Mouse (Mus musculus) intestine, embryonic 15.5 days (tissue): ENCODE results near the gene Fibin. TPM values are rescaled to one million over a fixed set of nuclear protein-coding genes. Genes with fewer than 3 reads are reported as not detected.

Experiments used
- ATAC-seq: fragments of 200-750 bp; cut with Nextera tagmentation; 2 replicates; pipeline ENCODE4 v1.8.0; 2017; ENCODE audit warnings: moderate TSS enrichment, moderate library complexity
- H3K27ac ChIP-seq: fragments of 300-500 bp; sonication (generic); 2 replicates; pipeline ENCODE4 v1.5.1; 2015; ENCODE audit warnings: mild to moderate bottlenecking, inconsistent platforms
- H3K27me3 ChIP-seq: fragments of 300-500 bp; sonication (generic); replicated peaks from 2 replicates; pipeline ENCODE4 v1.6.1; 2015; ENCODE audit warnings: inconsistent platforms
- H3K36me3 ChIP-seq: fragments of 300-500 bp; sonication (generic); 2 replicates; pipeline ENCODE4 v1.6.1; 2015; ENCODE audit warnings: inconsistent platforms
- H3K4me1 ChIP-seq: fragments of 300-500 bp; sonication (generic); replicated peaks from 2 replicates; pipeline ENCODE4 v1.6.1; 2015; ENCODE audit warnings: inconsistent platforms
- H3K4me2 ChIP-seq: fragments of 300-500 bp; sonication (generic); replicated peaks from 2 replicates; pipeline ENCODE4 v1.6.1; 2015; ENCODE audit warnings: mild to moderate bottlenecking, inconsistent platforms
- H3K4me3 ChIP-seq: fragments of 300-500 bp; sonication (generic); replicated peaks from 2 replicates; pipeline ENCODE4 v1.5.1; 2015; ENCODE audit warnings: inconsistent platforms
- H3K9ac ChIP-seq: fragments of 300-500 bp; sonication (generic); 2 replicates; pipeline ENCODE4 v1.6.1; 2015; ENCODE audit warnings: inconsistent platforms
- H3K9me3 ChIP-seq: fragments of 300-500 bp; sonication (generic); 2 replicates; pipeline ENCODE4 v1.6.1; 2016; ENCODE audit warnings: inconsistent platforms
- WGBS: fragments of 180-500 bp; shearing (Covaris S2); methylation state at CpG from one replicate; pipeline ENCODE4 v1.1.7; 2015; 5-methylcytosine and 5-hydroxymethylcytosine counted together
- polyA plus RNA-seq: library from polyadenylated mRNA; unstranded; fragments of >200 nt; fragmentation: Nextera tagmentation; extraction: Ambion mirVana; gene quantifications from 2 replicates; pipeline ENCODE4 v1.2.1, GENCODE M21; 2015

The Fibin gene
- polyA plus RNA-seq, 1 experiment from 2014 or later, result 31.0 TPM

DNA sequence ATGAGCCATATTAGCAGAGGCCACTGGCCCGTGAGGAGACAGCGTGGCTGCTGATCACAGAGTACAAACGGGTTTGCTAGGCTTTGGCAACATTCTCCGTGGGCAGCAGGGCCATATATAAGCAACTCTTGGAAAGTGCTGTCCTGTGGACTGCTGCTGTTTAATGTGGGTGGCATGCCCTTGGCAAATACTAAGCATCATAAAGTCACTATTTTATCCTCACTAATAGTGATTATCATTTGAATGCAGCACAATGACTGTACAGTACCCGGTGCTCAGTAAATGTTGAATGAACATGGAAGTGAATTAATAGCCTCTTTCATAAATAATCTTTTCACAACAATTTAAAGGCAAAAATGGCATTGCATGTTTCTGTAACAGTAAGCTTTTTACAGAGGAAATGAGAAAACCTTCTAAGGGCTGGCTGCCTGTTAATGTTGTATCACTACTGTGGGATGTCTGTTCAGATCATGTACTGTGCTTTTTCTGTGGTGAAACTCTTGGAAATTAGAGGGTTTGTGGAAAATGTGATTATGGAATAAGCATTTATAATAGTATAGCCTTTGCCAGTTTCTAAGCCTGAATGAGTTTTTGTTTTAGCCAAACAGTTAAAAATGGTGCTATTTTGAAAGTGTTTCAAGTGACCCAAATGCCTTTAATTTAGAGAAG lies 9.5 kb downstream of the Fibin start:
- no peak overlapping the region for H3K4me3 ChIP-seq
- no peak overlapping the region for H3K9ac ChIP-seq
- no peak overlapping the region for H3K27ac ChIP-seq
- H3K27me3 ChIP-seq, result no peaks in the 10 kb centered on the region
- no peaks in the 10 kb centered on the region for H3K4me1 ChIP-seq
- H3K4me2 ChIP-seq, result no peak overlapping the region
- no peak for ATAC-seq
- WGBS, result 74% methylated on average over 5 of the region's 5 CpGs
- H3K9me3 ChIP-seq, result no peaks in the 10 kb centered on the region
- no peaks in the 10 kb centered on the region for H3K36me3 ChIP-seq

GRCm38 (mm10) chr2:110351843-110352251 lies 11.1 kb downstream of the Fibin start:
- H3K9me3 ChIP-seq, result no peaks in the 10 kb centered on the region
- no peak overlapping the region for H3K27ac ChIP-seq
- no peak overlapping the region for H3K9ac ChIP-seq
- no peak overlapping the region for H3K4me2 ChIP-seq
- H3K36me3 ChIP-seq, result no peaks in the 10 kb centered on the region
- no peaks in the 10 kb centered on the region for H3K4me1 ChIP-seq
- H3K27me3 ChIP-seq, result no peaks in the 10 kb centered on the region
- ATAC-seq, result no peak
- 66% methylated on average over 5 of the region's 5 CpGs for WGBS
- H3K4me3 ChIP-seq, result no peak overlapping the region

- no peak overlapping the region for H3K4me3 ChIP-seq
- no peaks in the 10 kb centered on the region for H3K4me1 ChIP-seq
- H3K4me2 ChIP-seq, result no peak overlapping the region
- WGBS, result 49% methylated on average over 1 of the region's 1 CpGs
- no peak overlapping the region for H3K9ac ChIP-seq
- H3K27me3 ChIP-seq, result no peaks in the 10 kb centered on the region
- no peaks in the 10 kb centered on the region for H3K9me3 ChIP-seq
- H3K36me3 ChIP-seq, result no peaks in the 10 kb centered on the region
- no peak overlapping the region for H3K27ac ChIP-seq
- no peak for ATAC-seq
Measured at GRCm38 (mm10) chr2:110351406-110351805, 11.6 kb downstream of the Fibin start.

DNA sequence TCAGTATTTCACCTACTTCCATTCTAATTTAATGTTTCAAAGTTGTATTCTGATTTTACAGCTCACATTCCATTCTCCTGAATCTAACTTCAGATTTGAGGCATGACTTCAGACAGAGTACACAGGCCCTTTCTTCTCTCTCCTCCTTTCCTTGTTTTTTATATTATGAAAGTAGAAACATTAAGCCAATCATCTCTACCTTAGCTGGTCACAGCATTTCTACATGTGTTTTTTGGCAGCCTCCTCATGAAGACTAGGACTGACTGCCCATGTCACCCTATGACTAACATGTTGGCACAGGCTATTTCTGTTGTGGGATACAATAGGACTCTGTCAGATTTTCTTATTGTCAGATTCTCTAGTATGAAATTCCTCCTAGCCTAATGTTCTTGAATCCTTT lies 34.0 kb downstream of the Fibin start:
- H3K9me3 ChIP-seq, result no peaks in the 10 kb centered on the region
- no peaks in the 10 kb centered on the region for H3K36me3 ChIP-seq
- H3K4me2 ChIP-seq, result no peak overlapping the region
- no peak for ATAC-seq
- H3K9ac ChIP-seq, result no peak overlapping the region
- H3K4me1 ChIP-seq, result no peaks in the 10 kb centered on the region
- H3K27ac ChIP-seq, result no peak overlapping the region
- H3K4me3 ChIP-seq, result no peak overlapping the region
- no peaks in the 10 kb centered on the region for H3K27me3 ChIP-seq

- no peak overlapping the region for H3K27ac ChIP-seq
- ATAC-seq, result no peak
- H3K36me3 ChIP-seq, result no peaks in the 10 kb centered on the region
- H3K9ac ChIP-seq, result no peak overlapping the region
- WGBS, result 78% methylated on average over 4 of the region's 4 CpGs
- H3K27me3 ChIP-seq, result no peaks in the 10 kb centered on the region
- no peaks in the 10 kb centered on the region for H3K4me1 ChIP-seq
- H3K4me3 ChIP-seq, result no peak overlapping the region
- no peak overlapping the region for H3K4me2 ChIP-seq
- H3K9me3 ChIP-seq, result no peaks in the 10 kb centered on the region
Measured at GRCm38 (mm10) chr2:110319949-110320348, 43.0 kb downstream of the Fibin start.

DNA sequence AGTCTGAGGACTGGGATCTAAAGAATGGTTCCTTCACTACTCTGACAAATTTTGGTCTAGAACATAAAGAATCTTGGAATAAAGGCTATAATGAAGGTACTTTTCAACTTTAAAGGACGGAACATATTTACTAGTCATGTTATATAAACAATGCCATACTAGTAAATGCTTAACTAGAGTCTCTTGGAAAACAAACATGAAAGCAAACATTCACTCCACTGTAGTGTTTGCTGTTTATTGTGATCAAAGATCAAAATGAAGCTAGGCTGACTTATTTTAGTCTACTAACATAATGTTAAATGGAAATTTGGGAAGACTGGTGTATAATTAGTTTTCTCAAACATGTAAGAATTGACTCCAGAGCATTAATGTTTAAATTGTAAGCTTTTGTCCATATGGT lies 43.7 kb downstream of the Fibin start:
- no peak overlapping the region for H3K4me3 ChIP-seq
- H3K36me3 ChIP-seq, result no peaks in the 10 kb centered on the region
- no peaks in the 10 kb centered on the region for H3K4me1 ChIP-seq
- no peak for ATAC-seq
- H3K9ac ChIP-seq, result no peak overlapping the region
- 83% methylated on average over 1 of the region's 1 CpGs for WGBS
- H3K4me2 ChIP-seq, result no peak overlapping the region
- no peak overlapping the region for H3K27ac ChIP-seq
- H3K9me3 ChIP-seq, result no peaks in the 10 kb centered on the region
- no peaks in the 10 kb centered on the region for H3K27me3 ChIP-seq

DNA sequence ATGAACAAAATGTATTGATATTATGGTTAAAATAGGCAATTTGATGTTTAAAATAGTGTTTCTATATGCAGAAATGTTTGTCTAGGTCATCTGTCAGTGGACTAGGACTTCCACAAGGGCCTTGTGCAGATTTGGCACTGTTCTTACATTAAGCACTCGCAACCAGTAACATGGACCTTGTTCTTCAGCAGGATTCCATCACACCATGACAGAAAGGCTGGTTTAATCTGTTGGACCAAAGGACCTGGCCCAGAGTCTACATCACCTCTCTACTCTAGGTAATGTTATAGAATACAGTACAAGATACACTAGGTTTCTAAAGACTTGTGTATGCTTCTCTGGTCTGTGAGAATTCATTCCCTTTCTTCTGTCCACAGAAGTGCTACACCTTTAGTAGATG lies 44.3 kb downstream of the Fibin start:
- H3K9me3 ChIP-seq, result no peaks in the 10 kb centered on the region
- no peak overlapping the region for H3K27ac ChIP-seq
- no peak overlapping the region for H3K4me2 ChIP-seq
- WGBS, result 91% methylated on average over 1 of the region's 1 CpGs
- no peaks in the 10 kb centered on the region for H3K4me1 ChIP-seq
- H3K4me3 ChIP-seq, result no peak overlapping the region
- H3K27me3 ChIP-seq, result no peaks in the 10 kb centered on the region
- no peak overlapping the region for H3K9ac ChIP-seq
- no peak for ATAC-seq
- H3K36me3 ChIP-seq, result no peaks in the 10 kb centered on the region

GRCm38 (mm10) chr2:110316116-110316883 lies 46.7 kb downstream of the Fibin start:
- 30% methylated on average over 3 of the region's 3 CpGs for WGBS
- no peaks in the 10 kb centered on the region for H3K4me1 ChIP-seq
- peak; percentile 95 for ATAC-seq
- no peaks in the 10 kb centered on the region for H3K36me3 ChIP-seq
- H3K4me3 ChIP-seq, result no peak overlapping the region
- no peaks in the 10 kb centered on the region for H3K9me3 ChIP-seq
- no peaks in the 10 kb centered on the region for H3K27me3 ChIP-seq
- H3K4me2 ChIP-seq, result no peak overlapping the region
- no peak overlapping the region for H3K27ac ChIP-seq
- H3K9ac ChIP-seq, result no peak overlapping the region

GRCm38 (mm10) chr2:110314509-110315155 lies 48.4 kb downstream of the Fibin start, which contains the start of gene Bbox1:
TSS of gene Bbox1 (minus strand) at chr2:110314560.
- H3K4me1 ChIP-seq, result no peaks in the 10 kb centered on the region
- no peaks in the 10 kb centered on the region for H3K36me3 ChIP-seq
- 76% methylated on average over 6 of the region's 6 CpGs for WGBS
- H3K27me3 ChIP-seq, result no peaks in the 10 kb centered on the region
- H3K9ac ChIP-seq, result no peak within 1 kb of the TSS
- no peak within 1 kb of the TSS for H3K4me2 ChIP-seq
- no peaks in the 10 kb centered on the region for H3K9me3 ChIP-seq
- no peak for ATAC-seq
- H3K27ac ChIP-seq, result no peak within 1 kb of the TSS
- no peak within 1 kb of the TSS for H3K4me3 ChIP-seq

DNA sequence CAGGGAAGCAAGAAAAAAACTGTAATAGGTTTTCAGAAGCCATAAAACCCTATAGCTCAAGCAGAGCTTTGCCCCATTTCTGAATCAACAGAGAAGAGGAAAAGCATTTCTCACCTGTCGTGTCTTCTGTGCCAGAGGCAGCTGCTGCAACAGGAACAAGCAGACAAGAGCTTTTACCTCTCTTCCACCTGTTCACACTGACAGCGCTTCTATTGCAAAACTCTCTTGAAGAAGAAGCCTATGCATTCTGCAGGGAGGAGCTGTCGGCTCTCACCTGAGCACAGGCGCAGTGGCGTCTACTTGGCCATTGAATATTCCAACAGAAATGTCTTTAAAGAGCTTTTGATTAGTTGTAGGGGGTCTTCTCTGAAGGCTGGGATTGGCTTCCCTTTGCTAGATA lies 48.9 kb downstream of the Fibin start:
- WGBS, result 88% methylated on average over 5 of the region's 5 CpGs
- no peak overlapping the region for H3K27ac ChIP-seq

DNA sequence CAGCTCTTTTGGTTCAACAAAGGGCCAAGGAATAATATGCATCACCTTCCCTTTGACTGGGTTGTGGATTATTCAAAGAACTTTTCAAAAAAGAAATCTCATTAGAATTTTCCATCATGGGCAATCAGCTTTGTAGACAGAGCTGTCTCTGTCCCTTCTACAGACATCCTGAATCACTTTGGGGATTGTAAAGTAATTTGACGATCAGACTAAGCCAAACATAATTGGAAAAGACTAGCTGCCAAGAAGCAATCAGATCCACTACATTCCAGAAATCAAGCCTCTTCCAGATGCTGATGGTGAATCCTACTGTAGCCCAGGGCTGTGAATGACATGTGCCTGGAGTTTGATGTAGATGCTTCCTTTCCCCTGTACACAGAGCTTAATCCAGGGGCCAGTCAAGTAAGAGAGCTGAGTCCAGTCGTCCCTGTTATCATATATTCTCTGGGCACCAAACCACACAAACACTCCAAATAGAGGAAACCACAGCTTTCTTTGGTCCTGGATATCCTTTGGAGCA lies 49.6 kb downstream of the Fibin start:
- 57% methylated on average over 2 of the region's 2 CpGs for WGBS
- no peak for ATAC-seq
- no peaks in the 10 kb centered on the region for H3K4me1 ChIP-seq

More for the DNA sequence above, 48.9 kb downstream of the Fibin start:
- no peak for ATAC-seq
- no peaks in the 10 kb centered on the region for H3K27me3 ChIP-seq
- no peaks in the 10 kb centered on the region for H3K9me3 ChIP-seq
- H3K4me2 ChIP-seq, result no peak overlapping the region
- no peak overlapping the region for H3K4me3 ChIP-seq
- no peaks in the 10 kb centered on the region for H3K36me3 ChIP-seq
- no peak overlapping the region for H3K9ac ChIP-seq
- no peaks in the 10 kb centered on the region for H3K4me1 ChIP-seq

More for the DNA sequence above, 49.6 kb downstream of the Fibin start:
- Histone ChIP-seq H3K27me3 (no peaks in the 10 kb centered on the region), H3K4me3 (no peak overlapping the region), H3K4me2 (no peak overlapping the region), H3K36me3 (no peaks in the 10 kb centered on the region), H3K9ac (no peak overlapping the region), H3K9me3 (no peaks in the 10 kb centered on the region), H3K27ac (no peak overlapping the region)
